Mouse (Mus musculus) liver, embryonic 14.5 days (tissue): ENCODE results near the gene Ubap1l. TPM values are rescaled to one million over a fixed set of nuclear protein-coding genes. Genes with fewer than 3 reads are reported as not detected.

Experiments used
- ATAC-seq: fragments of 200-750 bp; cut with Nextera tagmentation; 2 replicates; pipeline ENCODE4 v1.8.0; 2017; ENCODE audit warnings: moderate number of reproducible peaks, mild to moderate bottlenecking, moderate library complexity; ENCODE audit not compliant: insufficient read depth
- DNase-seq, 3 experiments: peaks; one replicate each; pipeline ENCODE4 v3.0.0-alpha.2; 2012 to 2013; ENCODE audit warnings: low read depth in 3 of 3, low spot score in 3 of 3
- H3K27ac ChIP-seq: fragments of 300-500 bp; sonication (generic); 2 replicates; pipeline ENCODE4 v1.5.1; 2014; ENCODE audit warnings: moderate library complexity, mild to moderate bottlenecking, control low read depth, inconsistent platforms
- H3K27me3 ChIP-seq: fragments of 300-500 bp; sonication (generic); 2 replicates; pipeline ENCODE4 v1.6.1; 2014; ENCODE audit warnings: mild to moderate bottlenecking, low read length, moderate library complexity; ENCODE audit not compliant: control insufficient read depth, insufficient read depth
- H3K36me3 ChIP-seq: fragments of 300-500 bp; sonication (generic); replicated peaks from 2 replicates; pipeline ENCODE4 v1.6.1; 2014; ENCODE audit warnings: low read depth; ENCODE audit not compliant: control insufficient read depth, insufficient read depth
- H3K4me1 ChIP-seq, 2 experiments: fragments of 200-500 bp in 1 of 2; fragments of 300-500 bp in 1 of 2; sonication (generic) in 1 of 2; replicated peaks; 2 replicates each; pipeline ENCODE4 v1.6.1; 2012 to 2014; ENCODE audit warnings: antibody characterized with exemption in 1 of 2, inconsistent platforms in 1 of 2, low read length in 1 of 2; ENCODE audit not compliant: control insufficient read depth in 2 of 2, insufficient read depth in 2 of 2
- H3K4me2 ChIP-seq: fragments of 300-500 bp; sonication (generic); 2 replicates; pipeline ENCODE4 v1.6.1; 2014; ENCODE audit warnings: low read depth, mild to moderate bottlenecking, control low read depth, moderate library complexity
- H3K4me3 ChIP-seq, 2 experiments: fragments of 200-500 bp in 1 of 2; fragments of 300-500 bp in 1 of 2; sonication (generic) in 1 of 2; 2 replicates each; pipeline ENCODE4 v1.5.1; 2012 to 2014; ENCODE audit warnings: low read depth in 2 of 2, low read length in 2 of 2, mild to moderate bottlenecking in 2 of 2, control low read depth in 1 of 2, inconsistent platforms in 1 of 2, moderate library complexity in 1 of 2; ENCODE audit not compliant: insufficient read depth in 1 of 2
- H3K9ac ChIP-seq: fragments of 300-500 bp; sonication (generic); replicated peaks from 2 replicates; pipeline ENCODE4 v1.6.1; 2014; ENCODE audit warnings: mild to moderate bottlenecking, control low read depth, moderate library complexity
- H3K9me3 ChIP-seq: fragments of 300-500 bp; sonication (generic); 2 replicates; pipeline ENCODE4 v1.6.1; 2016; ENCODE audit warnings: low read length, mixed read lengths; ENCODE audit not compliant: control insufficient read depth
- CTCF ChIP-seq: IDR thresholded peaks from 2 replicates; pipeline ENCODE4 v1.5.1; 2016; ENCODE audit warnings: antibody characterized with exemption, low read depth, control low read depth
- EP300 ChIP-seq: IDR thresholded peaks from 2 replicates; pipeline ENCODE4 v1.6.1; 2016; ENCODE audit warnings: antibody characterized with exemption, low read depth
- WGBS: fragments of 180-500 bp; shearing (Covaris S2); extraction: QIAGEN DNeasy Blood & Tissue Kit; methylation state at CpG from one replicate; pipeline ENCODE4 v1.1.7; 2014; ENCODE audit not compliant: insufficient replicate concordance; 5-methylcytosine and 5-hydroxymethylcytosine counted together
- polyA plus RNA-seq, 2 experiments: library from polyadenylated mRNA; depleted of rRNA in 1 of 2; stranded (reverse) in 1 of 2; unstranded in 1 of 2; fragments of >200 nt; fragmentation: Nextera tagmentation in 1 of 2; extraction: Ambion mirVana in 1 of 2; gene quantifications; 2 replicates each; pipeline versions ENCODE4 v1.2.1 to v1.2.3; 2012 to 2014

The Ubap1l gene
- polyA plus RNA-seq, 2 experiments, result 0.10 to 0.13 TPM

GRCm38 (mm10) chr9:65407861-65408260 is 47.0 kb downstream of the Ubap1l start:
- Histone ChIP-seq H3K4me2 (no peak overlapping the region), H3K4me3 (no peak overlapping the region), H3K9ac (no peak overlapping the region), H3K27me3 (no peaks in the 10 kb centered on the region), H3K27ac (no peak overlapping the region), H3K9me3 (no peaks in the 10 kb centered on the region), H3K4me1 (no peaks in the 10 kb centered on the region), H3K36me3 (no peaks in the 10 kb centered on the region)
- DNase-seq (no peak), ATAC-seq (no peak)
- TF ChIP-seq CTCF, result no peak
- TF ChIP-seq EP300, result no peak
- WGBS, result 46% methylated on average over 3 of the region's 3 CpGs

- no peaks in the 10 kb centered on the region for H3K9me3 ChIP-seq
- no peaks in the 10 kb centered on the region for H3K4me1 ChIP-seq
- no peak for DNase-seq
- no peak for TF ChIP-seq CTCF
- no peak for TF ChIP-seq EP300
- no peaks in the 10 kb centered on the region for H3K36me3 ChIP-seq
- H3K9ac ChIP-seq, result no peak overlapping the region
- H3K4me3 ChIP-seq, result no peak overlapping the region
- no peak for ATAC-seq
- no peaks in the 10 kb centered on the region for H3K27me3 ChIP-seq
- no peak overlapping the region for H3K27ac ChIP-seq
- no peak overlapping the region for H3K4me2 ChIP-seq
- 45% methylated on average over 5 of the region's 5 CpGs for WGBS
Observed at GRCm38 (mm10) chr9:65408871-65409295, 48.0 kb downstream of the Ubap1l start.

- DNase-seq, result no peak
- Histone ChIP-seq H3K36me3 (no peaks in the 10 kb centered on the region), H3K27me3 (no peaks in the 10 kb centered on the region), H3K4me2 (no peak overlapping the region), H3K9ac (no peak overlapping the region), H3K27ac (no peak overlapping the region), H3K4me1 (no peaks in the 10 kb centered on the region), H3K9me3 (no peaks in the 10 kb centered on the region), H3K4me3 (no peak overlapping the region)
- no peak for ATAC-seq
- TF ChIP-seq CTCF (no peak), EP300 (no peak)
- WGBS, result 69% methylated on average over 8 of the region's 8 CpGs
Observed at GRCm38 (mm10) chr9:65410378-65410777, 49.5 kb downstream of the Ubap1l start.

- no peaks in the 10 kb centered on the region for H3K4me1 ChIP-seq
- no peak for TF ChIP-seq CTCF
- TF ChIP-seq EP300, result no peak
- DNase-seq, result no peak
- no peaks in the 10 kb centered on the region for H3K27me3 ChIP-seq
- no peak overlapping the region for H3K4me3 ChIP-seq
- no peak overlapping the region for H3K4me2 ChIP-seq
- no peaks in the 10 kb centered on the region for H3K9me3 ChIP-seq
- H3K36me3 ChIP-seq, result no peaks in the 10 kb centered on the region
- no peak for ATAC-seq
- H3K9ac ChIP-seq, result no peak overlapping the region
- no peak overlapping the region for H3K27ac ChIP-seq
- 44% methylated on average over 3 of the region's 3 CpGs for WGBS
Observed at GRCm38 (mm10) chr9:65411326-65411725, 50.5 kb downstream of the Ubap1l start.

- DNase-seq (no peak), ATAC-seq (no peak)
- Histone ChIP-seq H3K4me1 (no peaks in the 10 kb centered on the region), H3K4me3 (no peak overlapping the region), H3K27ac (no peak overlapping the region), H3K27me3 (no peaks in the 10 kb centered on the region), H3K4me2 (no peak overlapping the region), H3K36me3 (no peaks in the 10 kb centered on the region), H3K9ac (no peak overlapping the region), H3K9me3 (no peaks in the 10 kb centered on the region)
- 51% methylated on average over 3 of the region's 3 CpGs for WGBS
- TF ChIP-seq CTCF (no peak), EP300 (no peak)
Observed at GRCm38 (mm10) chr9:65417738-65418137, 56.9 kb downstream of the Ubap1l start.
